8 mouse cellular contexts compared by ENCODE assay signal in genomic region chr15:98917091-98917490, GRCm38 (mm10). TPM values are rescaled to one million over a fixed set of nuclear protein-coding genes. Genes with fewer than 3 reads are reported as not detected.
DNase-seq lines count a peak whose midpoint lies in the region; ATAC-seq and TF ChIP-seq lines count a peak whose summit lies in the region.

No protein-coding gene starts in this region.

- WGBS in lung, adult 2 months: under 1% methylated on average over 14 of the region's 14 CpGs
- 0% methylated on average over 14 of the region's 14 CpGs for WGBS in heart, embryonic 15.5 days
- 2% methylated on average over 14 of the region's 14 CpGs for WGBS in liver, postnatal 0 days (ENCODE audit: insufficient replicate concordance)
- WGBS in stomach, embryonic 16.5 days: under 1% methylated on average over 14 of the region's 14 CpGs

- H3K9ac ChIP-seq in heart, embryonic 15.5 days: peak overlapping the region; percentile 85
- peak overlapping the region; percentile 88 for H3K9ac ChIP-seq in liver, postnatal 0 days (replicated peaks)
- H3K9ac ChIP-seq in stomach, embryonic 16.5 days (ENCODE audit: low read length): peak overlapping the region; percentile 85

- no peaks in the 10 kb centered on the region for H3K9me3 ChIP-seq in heart, embryonic 15.5 days (replicated peaks)
- no peaks in the 10 kb centered on the region for H3K9me3 ChIP-seq in liver, postnatal 0 days (ENCODE audit: low read length)
- no peaks in the 10 kb centered on the region for H3K9me3 ChIP-seq in stomach, embryonic 16.5 days (replicated peaks; ENCODE audit: control insufficient read depth, low read length)

- 0 out of 2 replicates have a peak overlapping the region, but pooled peaks have one; percentile 7 for H3K27ac ChIP-seq in brown adipose tissue, adult 24 weeks (replicated peaks; ENCODE audit: low read depth, low read length)
- H3K27ac ChIP-seq in heart, embryonic 15.5 days: peak overlapping the region; percentile 95
- peak overlapping the region; percentile 98 for H3K27ac ChIP-seq in liver, postnatal 0 days (ENCODE audit: low read depth)
- H3K27ac ChIP-seq in stomach, embryonic 16.5 days (ENCODE audit: low read length): peak overlapping the region; percentile 93

- no peak for TF ChIP-seq POLR2A in lung, adult 2 months (IDR thresholded peaks at IDR 0.05; ENCODE audit: borderline replicate concordance, extremely low read depth, low read depth, low read length)

- DNase-seq in lung, adult 2 months: peak; percentile 36
- no peak for DNase-seq in lung, postnatal 14 days
- DNase-seq in liver, postnatal 0 days: no peak
- DNase-seq in right cerebral cortex, postnatal 36 days (ENCODE audit: low spot score in 2 of 2): no peak
- no peak for DNase-seq in left cerebral cortex, adult 11 months (ENCODE audit: low spot score)

- ATAC-seq in heart, embryonic 15.5 days (replicated peaks; ENCODE audit: insufficient number of reproducible peaks, insufficient read depth, low FRiP score, low read depth): no peak
- no peak for ATAC-seq in liver, postnatal 0 days
- ATAC-seq in stomach, embryonic 16.5 days (ENCODE audit: insufficient read depth, low FRiP score): no peak

- H3K36me3 ChIP-seq in heart, embryonic 15.5 days: peaks cover 12% of the 10 kb centered on the region
- peaks cover 5% of the 10 kb centered on the region for H3K36me3 ChIP-seq in liver, postnatal 0 days (replicated peaks; ENCODE audit: insufficient read depth, low read length)
- no peaks in the 10 kb centered on the region for H3K36me3 ChIP-seq in stomach, embryonic 16.5 days (ENCODE audit: control insufficient read depth, insufficient read depth, low read length)

- TF ChIP-seq EP300 in liver, postnatal 0 days (IDR thresholded peaks at IDR 0.05; ENCODE audit: low read depth): no peak

- no peaks in the 10 kb centered on the region; the same call in 1 of the 2 replicates for H3K4me1 ChIP-seq in lung, adult 2 months (ENCODE audit: control insufficient read depth, insufficient read depth, low read length)
- peaks cover 5% of the 10 kb centered on the region; the same call in 1 of the 2 replicates for H3K4me1 ChIP-seq in brown adipose tissue, adult 24 weeks (ENCODE audit: control insufficient read depth, insufficient read depth, insufficient read length, low read length)
- H3K4me1 ChIP-seq in heart, embryonic 15.5 days (replicated peaks): peaks cover 26% of the 10 kb centered on the region
- H3K4me1 ChIP-seq in liver, postnatal 0 days (ENCODE audit: insufficient read depth): peaks cover 16% of the 10 kb centered on the region
- H3K4me1 ChIP-seq in stomach, embryonic 16.5 days (ENCODE audit: control insufficient read depth, insufficient read depth, low read length): peaks cover 9% of the 10 kb centered on the region

- peak overlapping the region; percentile 91 for H3K4me3 ChIP-seq in lung, adult 2 months (replicated peaks; ENCODE audit: extremely low read depth, low read depth, low read length)
- peak overlapping the region; percentile 69 for H3K4me3 ChIP-seq in brown adipose tissue, adult 24 weeks (ENCODE audit: insufficient read depth, low read depth, low read length)
- peak overlapping the region; percentile 84 for H3K4me3 ChIP-seq in heart, embryonic 15.5 days
- peak overlapping the region; percentile 97 for H3K4me3 ChIP-seq in liver, postnatal 0 days (ENCODE audit: low read depth, low read length)
- peak overlapping the region; percentile 75 for H3K4me3 ChIP-seq in stomach, embryonic 16.5 days (replicated peaks; ENCODE audit: low read length)

- no peak for TF ChIP-seq CTCF in lung, adult 2 months (IDR thresholded peaks at IDR 0.05; ENCODE audit: insufficient read depth, low read length)
- no peak for TF ChIP-seq CTCF in liver, postnatal 0 days (IDR thresholded peaks at IDR 0.05; ENCODE audit: low read depth)

- H3K4me2 ChIP-seq in heart, embryonic 15.5 days: peak overlapping the region; percentile 67
- peak overlapping the region; percentile 97 for H3K4me2 ChIP-seq in liver, postnatal 0 days (ENCODE audit: low read depth, low read length)
- H3K4me2 ChIP-seq in stomach, embryonic 16.5 days (ENCODE audit: low read depth, low read length): peak overlapping the region; percentile 74

- no peaks in the 10 kb centered on the region for H3K27me3 ChIP-seq in heart, embryonic 15.5 days
- no peaks in the 10 kb centered on the region for H3K27me3 ChIP-seq in liver, postnatal 0 days (ENCODE audit: insufficient read depth, low read length)
- no peaks in the 10 kb centered on the region for H3K27me3 ChIP-seq in stomach, embryonic 16.5 days (ENCODE audit: control insufficient read depth, insufficient read depth, low read length)

RNA-seq across cellular contexts. Expression of gene Lmbr1l, which starts 0.9 kb away (rescaled TPM):
- polyA plus RNA-seq in lung, adult 2 months (2012; rRNA removed): 56.0 and 72.1 TPM in 2 replicates
- 6.0 and 6.3 TPM in 2 replicates for polyA plus RNA-seq in brown adipose tissue, adult 24 weeks (2012; ENCODE audit: insufficient read depth, insufficient read length, missing spikeins)
- 10.7 and 13.7 TPM in 2 replicates for polyA plus RNA-seq in heart, embryonic 15.5 days (2015; fragmentation: Nextera tagmentation; extraction: Ambion mirVana)
- polyA plus RNA-seq in liver, postnatal 0 days (2015; fragmentation: Nextera tagmentation; extraction: Ambion mirVana): 4.9 and 5.1 TPM in 2 replicates
- 14.8 and 18.3 TPM in 2 replicates for polyA plus RNA-seq in stomach, embryonic 16.5 days (2015; fragmentation: Nextera tagmentation; extraction: Ambion mirVana)

RNA-seq across cellular contexts. Expression of gene Tuba1b, which starts 17.3 kb away (rescaled TPM):
- polyA plus RNA-seq in lung, adult 2 months (2012; rRNA removed): 1,081 and 1,265 TPM in 2 replicates
- 520 and 550 TPM in 2 replicates for polyA plus RNA-seq in brown adipose tissue, adult 24 weeks (2012; ENCODE audit: insufficient read depth, insufficient read length, missing spikeins)
- polyA plus RNA-seq in heart, embryonic 15.5 days (2015; fragmentation: Nextera tagmentation; extraction: Ambion mirVana): 1,310 and 1,493 TPM in 2 replicates
- polyA plus RNA-seq in liver, postnatal 0 days (2015; fragmentation: Nextera tagmentation; extraction: Ambion mirVana): 389 and 423 TPM in 2 replicates
- polyA plus RNA-seq in stomach, embryonic 16.5 days (2015; fragmentation: Nextera tagmentation; extraction: Ambion mirVana): 1,202 and 1,296 TPM in 2 replicates

RNA-seq across cellular contexts. Expression of gene Dhh, which starts 18.8 kb away (rescaled TPM):
- polyA plus RNA-seq in lung, adult 2 months (2012; rRNA removed): 2.5 and 2.8 TPM in 2 replicates
- polyA plus RNA-seq in brown adipose tissue, adult 24 weeks (2012; ENCODE audit: insufficient read depth, insufficient read length, missing spikeins): 0.40 and 0.46 TPM in 2 replicates
- 2.1 and 4.2 TPM in 2 replicates for polyA plus RNA-seq in heart, embryonic 15.5 days (2015; fragmentation: Nextera tagmentation; extraction: Ambion mirVana)
- polyA plus RNA-seq in liver, postnatal 0 days (2015; fragmentation: Nextera tagmentation; extraction: Ambion mirVana): 0.07 TPM in 1 of 2 replicates, not detected in the other
- polyA plus RNA-seq in stomach, embryonic 16.5 days (2015; fragmentation: Nextera tagmentation; extraction: Ambion mirVana): 0.84 and 1.1 TPM in 2 replicates

RNA-seq across cellular contexts. Expression of gene Rhebl1, which starts 22.8 kb away (rescaled TPM):
- polyA plus RNA-seq in lung, adult 2 months (2012; rRNA removed): 5.4 and 5.6 TPM in 2 replicates
- not detected in 2 replicates for polyA plus RNA-seq in brown adipose tissue, adult 24 weeks (2012; ENCODE audit: insufficient read depth, insufficient read length, missing spikeins)
- polyA plus RNA-seq in heart, embryonic 15.5 days (2015; fragmentation: Nextera tagmentation; extraction: Ambion mirVana): 5.9 and 6.7 TPM in 2 replicates
- polyA plus RNA-seq in liver, postnatal 0 days (2015; fragmentation: Nextera tagmentation; extraction: Ambion mirVana): 1.4 and 1.8 TPM in 2 replicates
- polyA plus RNA-seq in stomach, embryonic 16.5 days (2015; fragmentation: Nextera tagmentation; extraction: Ambion mirVana): 8.2 and 9.8 TPM in 2 replicates

RNA-seq across cellular contexts. Expression of gene Gm49450, which starts 36.3 kb away (rescaled TPM):
- polyA plus RNA-seq in lung, adult 2 months (2012; rRNA removed): 0.17 and 298 TPM in 2 replicates
- not detected in 2 replicates for polyA plus RNA-seq in brown adipose tissue, adult 24 weeks (2012; ENCODE audit: insufficient read depth, insufficient read length, missing spikeins)
- polyA plus RNA-seq in heart, embryonic 15.5 days (2015; fragmentation: Nextera tagmentation; extraction: Ambion mirVana): not detected in 2 replicates
- polyA plus RNA-seq in liver, postnatal 0 days (2015; fragmentation: Nextera tagmentation; extraction: Ambion mirVana): not detected in 2 replicates
- polyA plus RNA-seq in stomach, embryonic 16.5 days (2015; fragmentation: Nextera tagmentation; extraction: Ambion mirVana): not detected in 2 replicates

Comparison
In these comparisons a context has a peak if more than half of its experiments do, and no peak if none do; other contexts are left out.
1. H3K27ac ChIP-seq: peak in every context shown above with its lines; median percentile 98 in liver, postnatal 0 days; 95 in heart, embryonic 15.5 days; 93 in stomach, embryonic 16.5 days; 7 in brown adipose tissue, adult 24 weeks.